Mouse (Mus musculus): Measurements from ENCODE around the gene Akap9.
"Not testable (repeated sequence)": the region's sequence is repeated elsewhere in the genome, so short reads cannot be mapped to it uniquely, and the experiment has no call there.

Akap9 gene

DNA sequence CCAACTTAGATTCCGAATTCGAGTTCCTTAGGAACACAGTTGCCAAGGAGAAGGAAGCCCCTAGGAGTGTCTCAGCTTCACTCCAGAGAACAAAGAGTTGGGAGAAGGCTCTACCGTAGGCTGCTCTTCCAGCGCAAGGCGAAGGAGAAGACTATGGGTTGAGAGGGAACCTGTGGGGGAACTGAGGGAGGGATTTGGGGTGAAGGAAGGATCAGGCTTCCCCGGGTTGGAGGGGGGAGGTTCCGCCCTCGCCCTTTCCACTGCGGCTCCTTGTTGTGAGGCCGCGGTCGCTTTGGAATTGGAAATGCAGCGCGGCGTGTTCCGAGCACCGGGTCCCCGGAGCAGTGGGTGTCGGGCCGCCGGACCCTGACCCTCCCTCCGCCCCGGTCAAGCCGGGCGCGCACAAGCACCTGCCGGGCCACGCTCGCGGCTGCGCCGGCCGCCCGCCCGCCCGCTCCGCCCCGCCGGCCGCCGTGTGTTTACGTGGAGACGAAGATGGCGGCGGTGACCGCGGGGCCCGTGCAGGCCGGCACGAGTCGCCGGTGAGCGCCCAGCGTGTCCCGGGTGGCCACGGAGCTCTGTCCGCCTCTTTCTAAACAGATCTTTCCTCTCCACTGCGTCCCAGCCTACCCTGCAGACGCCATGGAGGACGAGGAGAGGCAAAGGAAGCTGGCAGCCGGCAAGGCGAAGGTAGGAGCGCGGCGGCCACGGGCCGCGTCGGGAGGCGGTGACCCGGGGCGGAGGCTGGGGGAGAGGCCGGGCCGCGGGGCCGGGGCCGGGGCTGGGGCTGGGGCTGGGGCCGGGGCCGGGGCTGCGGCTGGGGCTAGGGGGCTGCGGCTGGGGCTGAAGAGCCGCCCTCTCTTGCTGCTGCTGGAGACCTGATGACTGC lies at the start of gene Akap9:
Akap9 (plus strand) TSS at position 254 of the 889 bp plus-strand sequence.
- peak; percentile 58 to 64 for DNase-seq (ENCODE audit: low spot score in 2 of 2)

DNA sequence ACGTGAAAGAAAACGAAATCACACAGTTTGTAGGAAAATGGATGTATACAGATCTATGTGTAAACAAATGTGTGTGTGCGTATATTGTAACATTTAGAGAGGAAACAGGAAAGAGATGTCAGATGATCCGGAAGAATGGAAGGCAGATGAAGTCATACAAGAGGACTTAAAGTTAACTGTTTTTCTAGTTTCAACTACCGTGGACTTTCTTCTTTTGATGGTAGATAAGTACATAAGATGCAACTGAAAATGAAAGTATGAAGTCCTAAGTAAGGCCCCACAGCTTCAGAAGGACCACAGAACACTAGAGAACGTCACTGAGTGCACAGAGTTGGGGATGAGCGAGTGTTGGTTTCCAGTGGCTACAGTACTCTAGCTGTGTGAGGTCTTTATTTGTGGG lies 41.0 kb upstream of the Akap9 start:
- DNase-seq (ENCODE audit: low spot score in 2 of 2), result not testable (repeated sequence)

DNA sequence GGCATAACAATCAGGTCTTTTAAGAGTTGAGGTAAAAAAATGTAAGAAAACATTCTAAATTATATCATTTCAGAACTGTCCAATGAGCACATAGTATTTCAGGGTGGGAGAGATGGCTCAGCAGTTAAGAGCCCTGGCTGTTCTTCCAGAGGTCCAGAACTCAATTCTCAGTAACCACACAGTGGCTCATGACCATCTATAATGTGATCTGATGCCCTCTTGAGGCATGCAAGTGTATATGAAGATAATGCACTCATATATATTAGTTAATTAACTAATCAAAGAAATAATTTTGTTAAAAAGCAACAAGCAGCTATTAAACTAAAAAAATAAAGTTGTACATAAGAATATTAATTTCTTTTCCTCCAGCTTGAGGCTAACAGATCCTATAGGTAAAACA lies 38.7 kb upstream of the Akap9 start:
- no peak for DNase-seq (ENCODE audit: low spot score in 2 of 2)

DNA sequence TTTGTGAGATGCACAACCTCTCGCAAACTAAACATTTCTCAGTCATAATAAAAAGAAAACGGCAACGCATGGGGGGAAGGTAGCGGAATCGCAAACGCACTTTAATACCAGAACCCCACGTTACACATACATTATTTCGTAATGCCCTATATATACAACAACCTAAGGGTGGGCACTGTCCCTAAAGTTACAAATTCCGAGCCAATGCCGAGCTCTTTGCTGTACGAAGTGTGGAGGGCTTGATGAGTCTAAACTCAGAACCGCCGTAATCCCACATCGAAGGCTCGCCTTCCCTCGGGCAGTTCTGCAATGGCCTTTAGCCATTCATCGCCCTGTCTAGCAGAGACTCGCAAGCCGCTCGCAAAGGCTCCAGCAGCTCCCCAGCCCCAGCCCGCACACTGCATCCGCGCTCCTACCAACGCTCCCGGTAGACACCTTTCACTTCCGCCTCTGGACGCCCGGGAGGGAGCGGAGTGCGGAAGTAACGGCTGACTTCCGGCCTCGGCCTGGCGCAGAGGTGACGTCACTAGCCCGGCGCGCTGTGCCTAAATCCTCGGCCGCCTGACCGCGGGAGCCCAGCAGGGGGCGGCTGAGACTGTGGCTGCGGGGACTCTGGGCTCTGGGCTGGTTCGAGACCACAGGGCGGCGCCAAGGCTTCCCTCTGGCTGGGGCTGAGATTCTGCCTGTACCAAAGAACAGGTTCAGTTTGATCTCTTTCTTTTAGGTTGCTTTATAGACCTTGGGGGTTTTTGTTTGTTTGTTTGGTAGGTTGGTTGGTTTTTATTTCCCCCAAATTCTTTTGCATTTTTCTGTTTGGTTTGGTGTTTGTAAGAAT lies 34.2 kb upstream of the Akap9 start, which contains the start of gene Mterf1a:
Mterf1a (minus strand) TSS at position 475 of the 835 bp plus-strand sequence.
- peak; percentile 8 to 39 for DNase-seq (ENCODE audit: low spot score in 2 of 2)

DNA sequence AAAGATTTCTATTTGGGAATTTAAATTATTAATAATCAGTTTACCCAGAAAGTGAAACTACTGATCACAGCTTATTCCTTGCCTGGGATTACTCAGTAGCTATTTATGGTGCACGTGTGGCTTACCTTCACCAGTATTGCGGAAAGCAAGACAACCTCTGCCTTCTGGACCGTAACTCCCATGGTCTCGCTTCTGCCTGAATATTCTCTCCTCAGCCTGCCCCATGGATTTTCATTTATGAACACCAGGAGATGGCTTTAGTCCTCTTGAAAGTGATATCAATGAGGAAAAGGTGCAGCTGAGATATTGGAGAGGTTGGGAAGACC lies 33.6 kb upstream of the Akap9 start:
- DNase-seq (ENCODE audit: low spot score in 2 of 2), result not testable (repeated sequence)

DNA sequence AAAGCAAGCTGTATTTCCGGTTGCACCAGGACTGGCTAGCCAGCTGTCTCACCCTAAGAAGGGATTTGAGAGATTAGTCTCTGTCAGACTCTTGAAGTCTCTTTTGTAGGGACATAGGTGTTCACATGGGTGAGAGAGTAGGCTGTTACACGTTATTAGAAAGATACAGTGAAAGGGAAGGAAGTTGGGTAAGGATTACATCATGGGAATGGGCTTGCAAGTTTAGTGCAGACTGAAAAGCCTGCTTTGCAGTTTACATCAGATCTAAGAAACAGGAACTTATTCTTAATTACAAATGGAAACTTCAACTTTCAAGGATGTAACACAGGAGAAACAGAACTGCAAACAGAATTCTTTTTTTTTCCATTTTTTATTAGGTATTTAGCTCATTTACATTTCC lies 22.4 kb upstream of the Akap9 start:
- DNase-seq (ENCODE audit: low spot score in 2 of 2), result no peak

DNA sequence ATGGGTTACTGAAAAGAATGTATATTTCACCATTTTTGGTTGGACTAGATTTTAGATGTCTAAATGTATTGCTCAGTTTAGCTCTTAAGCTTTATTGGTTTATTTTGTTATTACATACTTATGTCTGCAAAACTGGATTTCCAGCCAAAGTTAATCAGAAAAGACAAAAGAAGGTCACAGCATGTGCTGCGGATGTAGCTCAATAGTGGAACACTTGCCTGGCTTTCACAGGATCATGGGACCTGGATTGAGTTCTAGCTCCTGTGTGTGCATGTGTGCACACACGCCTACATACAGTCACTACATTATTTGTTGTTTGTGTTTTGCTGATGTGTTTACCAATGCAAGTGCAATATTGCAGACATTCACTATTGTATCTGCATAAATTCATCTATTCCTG lies 5.5 kb upstream of the Akap9 start:
- DNase-seq (ENCODE audit: low spot score in 2 of 2), result no peak

DNA sequence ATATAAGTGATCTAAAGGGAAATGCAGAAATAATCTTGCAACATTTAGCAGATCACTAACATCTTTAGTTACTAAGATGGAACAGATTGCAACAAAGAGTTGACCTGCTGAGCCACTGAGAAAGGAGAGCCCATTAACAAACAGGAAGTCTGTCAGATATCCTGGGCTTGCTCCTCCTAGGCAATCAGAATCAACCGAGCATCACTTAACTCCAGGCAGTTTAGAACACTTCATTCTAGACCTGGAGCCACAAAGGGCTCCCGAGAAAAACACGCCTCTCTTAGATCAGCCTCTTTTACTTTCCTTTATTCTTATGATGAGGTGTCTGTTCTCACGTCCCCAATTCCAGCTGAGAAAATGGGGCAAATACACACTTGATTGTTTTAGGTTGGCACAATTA lies 1.2 kb upstream of the Akap9 start:
- DNase-seq (ENCODE audit: low spot score in 2 of 2), result no peak

DNA sequence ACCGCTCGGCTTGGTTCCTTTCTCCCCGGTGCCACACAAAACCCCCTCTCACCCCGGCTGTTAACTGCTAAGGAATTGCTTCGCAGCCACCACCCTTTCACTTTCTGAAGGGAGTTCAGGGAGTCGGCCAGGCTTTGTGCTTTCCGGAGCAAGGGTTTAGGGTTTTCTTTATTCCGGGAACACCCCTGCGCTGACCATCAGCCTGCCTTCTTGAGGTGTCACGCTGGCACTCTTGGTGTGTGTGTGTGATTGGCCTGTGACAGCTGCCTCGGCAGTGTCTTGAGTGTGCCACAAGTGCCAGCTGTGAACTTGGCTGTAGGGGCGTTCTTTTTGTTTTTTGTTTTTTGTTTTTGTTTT lies 814 bp downstream of the Akap9 start:
- peak; percentile 4 to 22 for DNase-seq (ENCODE audit: low spot score in 2 of 2)

DNA sequence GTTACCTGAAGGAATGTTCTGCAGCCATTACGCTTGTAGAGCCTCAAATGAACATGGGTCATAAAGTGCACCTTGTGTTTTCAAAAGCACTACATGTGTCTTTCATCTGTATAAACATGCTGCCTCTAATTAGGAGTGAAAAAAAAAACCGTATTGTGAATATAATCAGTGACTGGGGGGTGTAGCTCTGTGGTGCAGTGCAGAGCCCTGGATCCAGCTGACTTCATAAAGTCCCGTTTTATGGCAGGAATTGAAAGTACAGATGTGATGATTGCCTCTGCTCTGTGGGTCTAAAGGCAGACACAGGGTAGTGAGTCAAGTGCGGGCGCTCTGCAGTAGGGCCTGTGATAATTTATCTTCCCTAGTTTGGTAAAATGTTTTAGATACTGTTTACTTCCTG lies 2.9 kb downstream of the Akap9 start:
- no peak for DNase-seq (ENCODE audit: low spot score in 2 of 2)

DNA sequence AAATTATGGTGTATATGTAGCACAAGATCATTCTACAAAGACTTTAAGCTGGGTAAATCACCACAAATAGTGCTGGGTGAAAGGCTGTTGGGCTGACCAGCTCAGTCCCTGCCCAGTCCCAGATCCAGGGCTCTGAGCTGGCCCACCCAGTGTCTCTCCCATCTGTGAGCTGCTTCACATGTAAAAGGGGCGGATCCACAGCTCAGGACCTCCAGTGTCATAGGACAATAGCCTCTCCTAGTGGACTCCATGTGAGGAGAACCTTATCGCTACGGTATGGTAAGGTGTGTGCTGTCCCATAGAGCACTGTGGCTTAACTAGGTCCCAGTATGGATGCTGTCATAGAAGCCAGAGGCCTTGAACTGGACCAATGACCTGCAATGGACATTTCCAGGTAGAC lies 3.8 kb downstream of the Akap9 start:
- DNase-seq (ENCODE audit: low spot score in 2 of 2), result no peak

DNA sequence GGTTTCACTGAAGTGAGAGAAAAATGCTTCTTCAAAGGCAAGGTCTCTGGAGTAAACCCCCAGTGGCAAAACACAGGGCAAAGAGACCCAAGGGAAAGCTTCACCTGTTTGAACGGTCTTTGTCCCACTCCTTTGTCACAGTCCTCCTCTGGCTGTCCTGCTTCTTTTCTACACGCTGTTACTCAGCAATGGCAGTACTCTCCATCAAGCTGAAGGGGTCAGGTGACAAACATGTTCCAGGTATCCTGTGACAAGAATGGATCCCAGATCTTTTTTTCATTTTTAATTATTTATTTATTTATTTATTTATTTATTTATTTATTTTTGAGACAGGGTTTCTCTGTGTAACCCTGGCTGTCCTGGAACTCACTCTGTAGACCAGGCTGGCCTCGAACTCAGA lies 5.7 kb downstream of the Akap9 start:
- DNase-seq (ENCODE audit: low spot score in 2 of 2), result no peak

DNA sequence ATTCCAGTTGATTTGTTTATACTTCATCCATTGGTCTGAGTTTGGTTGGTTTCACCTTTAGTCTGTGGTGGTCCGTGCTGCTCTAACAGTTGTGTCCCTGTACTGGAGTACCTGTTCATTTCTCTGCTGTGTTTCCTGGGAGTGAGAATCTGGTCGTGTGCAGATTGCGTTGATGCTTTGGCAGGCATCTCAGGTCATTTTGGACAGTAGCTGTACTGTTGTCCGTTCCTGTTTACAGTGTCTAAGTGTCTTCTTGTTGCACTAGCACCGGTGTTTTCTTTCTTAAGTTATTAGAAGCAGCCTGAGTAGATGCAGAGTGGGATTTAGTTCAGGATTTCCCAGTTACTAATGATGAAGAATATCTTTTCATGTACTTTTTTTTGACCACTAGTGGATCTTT lies 7.4 kb downstream of the Akap9 start:
- DNase-seq (ENCODE audit: low spot score in 2 of 2), result no peak

DNA sequence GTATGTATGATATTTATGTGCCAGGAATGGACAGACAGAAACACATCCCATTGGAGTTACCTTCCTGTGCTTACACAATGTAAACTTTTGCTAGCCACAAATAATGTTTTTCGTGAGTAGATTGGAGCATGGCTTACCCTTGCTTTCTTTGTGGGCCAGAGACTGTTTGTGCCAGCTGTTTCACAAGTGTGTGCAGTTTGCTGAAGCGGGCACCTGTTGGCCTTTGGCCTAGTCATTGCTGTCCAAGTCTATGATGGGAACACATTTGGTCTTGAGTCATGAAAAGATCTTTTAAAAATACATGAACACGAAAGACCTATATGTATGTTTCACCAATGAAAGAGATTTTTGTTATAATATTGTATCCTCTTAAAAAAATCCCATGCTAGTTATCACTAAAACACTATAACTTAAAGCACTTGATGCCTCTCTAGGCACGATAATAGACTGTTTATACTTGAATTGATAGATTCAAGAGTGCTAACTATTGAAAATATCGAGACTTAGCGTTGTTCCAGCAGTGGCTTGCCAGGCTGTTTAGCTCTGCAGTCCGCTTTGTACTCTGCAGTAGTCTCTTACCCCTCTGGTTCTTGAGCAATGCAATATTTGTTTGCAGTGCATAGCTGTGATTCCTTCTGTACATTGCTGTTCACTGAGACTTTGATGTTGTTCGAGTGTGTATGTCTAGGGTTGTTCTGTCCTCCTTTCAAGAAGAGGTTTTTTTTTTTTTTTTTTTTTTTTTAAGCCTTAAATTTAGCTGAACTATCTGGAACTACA lies 8.1 kb downstream of the Akap9 start:
- DNase-seq (ENCODE audit: low spot score in 2 of 2), result no peak

DNA sequence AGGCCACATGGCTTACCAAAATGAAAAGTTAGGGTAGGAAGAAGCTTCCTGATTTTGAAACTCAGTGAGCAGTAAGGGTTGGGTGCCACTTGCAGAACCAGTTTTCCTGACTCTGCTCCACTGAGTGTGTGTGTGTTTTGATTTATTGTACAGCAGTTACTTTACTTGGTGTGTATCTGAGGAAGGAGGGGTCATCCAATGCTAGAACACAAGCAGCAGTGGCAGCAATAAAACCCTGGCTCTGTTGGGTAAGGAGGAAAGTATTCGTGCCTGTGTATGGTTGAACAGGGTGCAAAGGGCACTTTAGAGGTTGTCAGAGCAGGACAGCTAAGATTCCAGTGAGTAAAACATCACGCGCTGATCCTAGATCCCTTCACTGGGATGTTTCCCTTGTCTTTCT lies 11.1 kb downstream of the Akap9 start:
- no peak for DNase-seq (ENCODE audit: low spot score in 2 of 2)

DNA sequence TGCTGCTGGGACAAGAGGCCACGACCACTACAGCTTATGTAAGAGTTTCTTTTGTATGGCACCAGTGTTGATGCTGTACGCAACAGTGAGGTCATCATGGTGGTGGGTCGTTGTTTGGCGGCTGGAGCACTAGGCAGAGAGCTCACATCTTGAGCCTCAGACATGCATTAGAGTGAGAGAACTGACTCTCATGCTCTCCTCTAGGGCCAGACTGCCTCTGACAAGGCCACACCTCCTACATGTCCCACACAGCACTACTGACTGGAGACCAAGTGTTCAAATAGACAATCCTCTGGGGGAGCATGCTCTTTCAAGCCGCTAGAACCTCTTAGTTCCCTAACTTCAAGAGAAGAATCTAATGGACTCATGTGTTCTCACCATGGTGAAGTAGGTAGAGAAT lies 11.5 kb downstream of the Akap9 start:
- no peak for DNase-seq (ENCODE audit: low spot score in 2 of 2)

DNA sequence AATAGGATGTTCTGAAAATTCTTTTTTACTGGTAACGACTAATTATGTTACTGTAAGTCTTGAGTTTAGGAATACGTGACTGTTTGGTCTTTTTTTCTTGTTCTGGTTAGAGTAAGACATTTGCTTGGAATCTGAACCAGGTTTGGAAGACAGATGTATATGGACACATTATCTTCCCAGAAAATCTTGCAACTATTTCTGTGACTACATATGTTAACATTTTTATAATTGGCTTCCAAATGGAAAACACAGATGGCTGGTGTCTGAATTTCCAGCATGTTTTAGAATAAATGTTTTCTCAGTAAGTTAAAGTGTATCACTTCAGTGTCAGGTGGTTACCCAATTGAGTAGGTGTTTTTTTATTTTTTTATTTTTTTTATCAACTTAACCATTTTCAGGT lies 13.4 kb downstream of the Akap9 start:
- DNase-seq (ENCODE audit: low spot score in 2 of 2), result no peak

DNA sequence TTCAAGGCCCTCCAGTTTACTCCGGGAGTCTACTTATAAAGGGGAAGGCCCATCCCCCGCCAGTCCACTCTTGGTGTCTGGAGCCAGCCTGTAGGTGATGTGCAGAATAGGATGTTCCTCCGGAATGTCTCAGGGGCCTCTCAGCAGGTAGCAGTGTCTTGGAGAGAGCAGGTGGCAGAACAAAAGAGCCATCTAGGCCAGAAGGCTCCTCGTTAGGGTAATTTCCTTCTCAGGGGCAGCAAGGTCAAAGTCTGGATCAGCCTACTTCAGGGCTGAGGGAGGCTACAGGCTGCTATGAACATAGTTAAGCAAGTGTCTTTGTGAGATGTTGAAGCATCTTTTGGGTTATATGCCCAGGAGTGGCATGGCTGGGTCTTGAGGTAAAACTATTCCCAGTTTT lies 15.3 kb downstream of the Akap9 start:
- not testable (repeated sequence) for DNase-seq (ENCODE audit: low spot score in 2 of 2)

DNA sequence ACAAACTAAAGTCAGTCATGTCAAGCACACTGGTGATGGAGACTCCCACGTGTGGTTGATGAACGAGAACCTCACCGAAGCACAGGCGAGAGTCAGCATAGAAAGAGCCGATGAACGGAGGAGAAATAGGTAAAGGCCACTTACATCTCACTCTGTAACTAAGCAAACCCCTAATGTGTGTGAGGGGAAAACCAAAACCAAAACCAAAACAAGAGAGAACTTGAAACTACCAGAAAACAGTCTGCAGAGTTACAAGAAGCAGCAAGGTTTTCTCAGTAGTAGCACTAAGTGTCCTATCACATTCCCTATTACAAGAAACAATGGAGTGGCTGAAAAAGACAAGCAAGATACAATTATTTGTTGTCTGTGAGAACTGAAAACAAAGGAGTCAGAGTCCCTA lies 24.6 kb downstream of the Akap9 start:
- no peak for DNase-seq (ENCODE audit: low spot score in 2 of 2)

DNA sequence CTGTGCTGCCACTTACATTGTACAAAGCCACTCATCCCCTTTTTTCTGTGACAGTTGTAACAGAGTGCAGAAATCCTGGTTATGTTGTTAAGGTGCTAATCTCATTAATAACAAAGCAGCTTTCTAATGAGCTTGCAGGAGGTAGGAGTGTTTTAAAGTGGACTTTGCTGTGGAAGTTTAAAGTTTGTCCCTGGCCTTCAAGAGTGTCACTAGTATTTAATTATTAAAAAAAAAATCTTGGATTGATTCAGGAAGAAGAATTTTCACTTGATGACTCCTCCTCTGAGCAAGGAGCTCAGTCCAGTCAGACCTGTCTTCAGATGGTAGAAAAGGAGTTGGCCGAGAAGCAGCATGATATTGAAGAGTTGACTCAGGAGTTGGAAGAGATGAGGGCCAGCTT lies 26.7 kb downstream of the Akap9 start:
- DNase-seq (ENCODE audit: low spot score in 2 of 2), result no peak

DNA sequence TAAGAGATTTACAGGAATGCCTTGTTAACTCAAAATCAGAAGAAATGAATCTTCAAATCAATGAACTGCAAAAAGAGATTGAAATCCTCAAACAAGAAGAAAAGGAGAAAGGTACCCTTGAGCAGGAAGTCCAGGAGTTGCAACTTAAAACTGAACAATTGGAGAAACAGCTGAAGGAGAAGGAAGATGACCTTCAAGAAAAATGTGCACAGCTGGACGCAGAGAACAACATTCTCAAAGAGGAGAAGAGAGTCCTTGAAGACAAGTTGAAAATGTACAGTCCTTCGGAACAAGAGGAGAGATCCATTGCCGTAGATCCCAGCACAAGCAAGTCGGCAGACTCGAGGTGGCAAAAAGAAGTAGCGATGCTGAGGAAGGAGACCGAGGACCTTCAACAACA lies 33.4 kb downstream of the Akap9 start:
- DNase-seq (ENCODE audit: low spot score in 2 of 2), result no peak

DNA sequence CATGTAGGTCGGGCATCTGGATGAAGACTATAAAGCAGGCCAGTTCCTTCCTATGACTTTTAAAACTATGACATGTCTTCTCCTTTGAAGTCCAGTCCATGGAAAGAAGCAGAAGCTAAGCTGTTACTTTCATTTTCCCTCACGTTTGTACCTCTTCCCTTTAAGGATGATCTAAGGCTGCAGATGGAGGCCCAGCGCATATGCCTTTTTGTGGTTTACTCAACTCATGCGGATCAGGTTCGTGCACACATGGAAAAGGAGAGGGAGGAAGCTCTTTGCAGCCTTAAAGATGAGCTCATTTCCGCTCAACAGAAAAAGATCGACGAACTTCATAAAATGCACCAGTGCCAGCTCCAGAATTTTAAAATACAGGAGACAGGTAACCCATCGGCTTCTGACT lies 40.6 kb downstream of the Akap9 start:
- no peak for DNase-seq (ENCODE audit: low spot score in 2 of 2)
